Mouse (Mus musculus) gastrocnemius, adult 2 months (tissue): Measurements from ENCODE around the gene Eif4e1b. TPM values are rescaled to one million over a fixed set of nuclear protein-coding genes. Genes with fewer than 3 reads are reported as not detected.

Experiments used
- DNase-seq: peaks from one replicate; pipeline ENCODE4 v3.0.0; 2022
- H3K27ac ChIP-seq: fragments of 200-600 bp; 2 replicates; pipeline ENCODE4 v1.8.1; 2022; ENCODE audit warnings: mild to moderate bottlenecking
- H3K4me3 ChIP-seq: fragments of 200-600 bp; 2 replicates; pipeline ENCODE4 v1.8.1; 2022; ENCODE audit warnings: mild to moderate bottlenecking, moderate library complexity
- CTCF ChIP-seq: fragments of 200-600 bp; IDR thresholded peaks from 2 replicates; pipeline ENCODE4 v1.8.1; 2022; ENCODE audit warnings: antibody characterized with exemption, mild to moderate bottlenecking, moderate library complexity
- intact Hi-C: fragments of 180-260 bp; cut with DNase I; formaldehyde crosslinking; loops from one replicate; pipeline ENCODE4 v1.15.1; 2025
- total RNA-seq, 2 experiments: library from RNA; stranded (reverse); gene quantifications; 2 replicates each; pipeline ENCODE4 v1.2.3; 2021

Gene Eif4e1b
- total RNA-seq, 2 experiments from 2014 or later = not detected

DNA sequence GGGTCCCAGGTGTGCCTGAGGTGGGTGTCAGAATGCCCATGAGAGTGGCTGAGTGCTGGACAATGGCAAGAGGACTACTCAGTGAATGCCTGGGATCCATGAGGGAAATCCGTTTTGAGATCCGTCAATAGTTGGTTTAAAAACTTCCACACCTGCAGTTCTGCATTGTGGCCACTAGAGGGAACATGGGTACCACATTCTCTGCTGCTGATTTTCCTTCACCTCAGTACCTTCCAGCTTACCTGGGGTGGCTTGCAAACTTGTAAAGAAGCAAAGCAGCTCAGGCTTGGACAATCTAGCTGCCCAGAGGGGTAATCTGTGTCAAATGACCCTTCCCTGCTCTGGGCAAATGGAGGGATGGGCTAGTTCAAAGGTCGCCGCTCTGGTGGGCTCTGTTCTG is 13.6 kb downstream of the Eif4e1b start:
- Histone ChIP-seq H3K27ac (no peak overlapping the region), H3K4me3 (no peak overlapping the region)
- DNase-seq = no peak
- peak; percentile 94 for TF ChIP-seq CTCF
- intact Hi-C loops = loop anchor here (5.0 kb wide), 1 partner anchor 380 kb away; no protein-coding TSS in a partner anchor

DNA sequence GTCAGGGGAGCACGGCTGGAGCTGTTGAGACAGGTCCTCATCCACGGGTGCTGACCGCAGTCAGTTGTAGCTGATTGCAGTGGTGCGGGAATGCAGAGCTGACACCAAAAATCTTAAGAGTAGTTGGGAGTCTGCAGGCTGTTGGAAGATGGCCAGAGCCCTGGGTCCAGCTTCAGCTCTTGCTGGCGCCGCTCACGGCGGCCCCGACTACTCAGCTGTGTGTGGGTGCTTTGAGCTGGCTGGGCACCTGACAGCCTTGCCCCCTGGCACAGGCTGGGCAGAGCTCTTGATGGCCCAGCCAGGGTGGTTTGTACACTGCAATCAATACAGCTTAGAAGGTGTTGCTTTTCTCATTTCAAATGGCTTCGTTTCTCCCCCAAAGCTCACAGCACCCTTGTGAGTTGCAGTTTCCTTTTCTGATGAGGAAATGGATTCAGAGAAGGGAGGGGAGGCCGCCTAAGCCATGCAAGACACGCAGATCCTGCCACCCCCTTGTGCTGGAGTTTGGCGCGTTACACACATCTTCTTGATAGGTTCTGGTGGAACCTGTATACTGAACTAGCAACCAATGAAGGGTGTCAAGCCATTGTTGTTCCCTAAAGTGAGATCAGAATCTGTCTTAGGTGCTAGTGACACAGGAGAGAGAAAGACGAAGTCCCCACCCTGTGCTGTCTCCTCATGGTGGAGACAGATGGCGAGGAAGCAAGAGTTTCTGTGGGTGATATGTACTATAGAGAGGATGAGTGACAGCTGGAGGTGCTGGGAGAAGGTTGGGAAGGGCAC is 14.3 kb downstream of the Eif4e1b start:
- TF ChIP-seq CTCF = no peak
- intact Hi-C loops = loop anchor here (2.0 to 5.0 kb wide), 2 partner anchors 273 to 379 kb away; no protein-coding TSS in a partner anchor
- DNase-seq = no peak
- H3K4me3 ChIP-seq = no peak overlapping the region
- H3K27ac ChIP-seq = no peak overlapping the region

DNA sequence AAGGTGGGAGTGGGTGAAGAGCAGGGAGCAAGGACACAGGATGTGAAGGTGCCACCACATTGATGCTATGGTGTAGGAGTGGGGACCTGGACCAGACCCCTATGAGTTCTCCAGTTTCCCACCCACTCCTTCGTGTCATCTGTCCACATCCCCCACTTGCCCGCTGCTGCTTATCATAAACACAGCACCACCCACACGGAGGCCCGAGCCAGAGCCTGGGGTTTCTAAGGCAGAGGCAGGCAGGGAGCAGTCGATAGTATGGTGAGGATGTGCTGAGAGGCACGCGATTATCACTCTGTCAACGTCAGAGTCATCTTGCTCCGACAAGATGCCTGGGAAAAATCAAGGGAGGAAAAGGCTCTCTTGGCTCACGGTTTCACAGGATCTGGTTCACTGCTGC is 14.9 kb downstream of the Eif4e1b start:
- intact Hi-C loops = loop anchor here (2.0 to 5.0 kb wide), 2 partner anchors 272 to 379 kb away; no protein-coding TSS in a partner anchor
- Histone ChIP-seq H3K27ac (no peak overlapping the region), H3K4me3 (no peak overlapping the region)
- no peak for DNase-seq
- no peak for TF ChIP-seq CTCF

DNA sequence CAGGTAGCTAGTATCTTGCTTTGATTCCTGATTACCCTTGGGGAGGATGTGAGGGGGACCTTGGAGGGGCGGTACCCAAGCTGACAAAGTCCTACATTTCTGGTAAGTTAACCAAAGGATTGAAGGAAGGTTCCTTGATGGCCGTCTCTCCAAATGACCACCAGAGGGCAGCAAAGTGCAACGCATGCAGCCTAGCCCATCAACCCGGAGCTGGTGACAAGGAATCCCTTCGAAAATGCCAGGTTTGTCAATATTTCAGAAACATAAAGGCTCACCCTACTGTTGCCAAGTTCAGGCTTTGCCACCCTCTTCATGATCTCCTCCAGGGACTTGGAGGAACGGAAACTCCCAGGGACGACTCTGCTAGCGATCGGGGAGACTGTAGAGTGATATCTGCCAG is 15.9 kb downstream of the Eif4e1b start:
- peak; percentile 73 for DNase-seq
- peak; percentile 97 for TF ChIP-seq CTCF
- H3K27ac ChIP-seq = no peak overlapping the region
- H3K4me3 ChIP-seq = peak overlapping the region; percentile 67
- intact Hi-C loops = loop anchor here (2.0 to 5.0 kb wide), 2 partner anchors 271 to 378 kb away; no protein-coding TSS in a partner anchor

DNA sequence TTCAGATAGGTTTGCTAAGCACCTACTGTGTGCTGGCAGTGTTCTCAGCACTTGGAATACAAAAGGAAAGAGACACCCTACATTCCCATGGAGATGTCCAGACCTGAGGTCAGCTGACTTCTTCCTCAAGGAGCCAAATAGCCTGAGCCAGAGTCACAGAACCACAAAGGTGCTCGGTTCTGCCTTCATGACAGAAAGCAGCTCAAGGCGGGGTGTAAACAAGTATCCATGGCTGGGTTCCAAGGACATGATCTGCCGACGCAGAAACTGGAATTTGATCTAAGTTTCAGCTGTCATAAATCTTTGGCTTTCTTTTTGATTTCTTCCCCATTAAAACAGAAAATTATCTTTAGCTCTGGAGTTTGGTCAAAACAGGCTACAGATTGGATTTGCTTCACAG is 16.4 kb downstream of the Eif4e1b start:
- Histone ChIP-seq H3K4me3 (peak overlapping the region; percentile 67), H3K27ac (no peak overlapping the region)
- intact Hi-C loops = no loop called here
- no peak for TF ChIP-seq CTCF
- no peak for DNase-seq

DNA sequence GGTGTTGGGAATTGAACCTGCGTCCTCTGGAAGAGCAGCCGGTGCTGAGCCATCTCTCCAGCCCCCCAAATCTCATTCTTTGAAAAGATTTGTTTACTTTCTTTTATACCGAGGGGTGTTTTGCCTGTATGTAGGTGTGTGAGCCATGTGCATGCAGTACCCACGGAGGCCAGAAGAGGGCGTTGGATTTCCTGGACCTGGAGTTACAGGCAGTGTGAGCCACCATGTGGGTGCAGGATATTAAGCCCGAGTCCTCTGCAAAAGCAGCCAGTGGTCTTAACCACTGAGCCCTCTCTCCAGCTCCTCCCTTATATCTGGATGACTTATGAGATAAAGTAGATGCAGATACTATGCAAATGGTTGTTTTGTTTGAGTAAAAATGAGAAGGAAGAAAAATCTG is 19.2 kb downstream of the Eif4e1b start:
- H3K4me3 ChIP-seq = no peak overlapping the region
- no peak overlapping the region for H3K27ac ChIP-seq
- intact Hi-C loops = no loop called here
- TF ChIP-seq CTCF = peak; percentile 33
- no peak for DNase-seq

DNA sequence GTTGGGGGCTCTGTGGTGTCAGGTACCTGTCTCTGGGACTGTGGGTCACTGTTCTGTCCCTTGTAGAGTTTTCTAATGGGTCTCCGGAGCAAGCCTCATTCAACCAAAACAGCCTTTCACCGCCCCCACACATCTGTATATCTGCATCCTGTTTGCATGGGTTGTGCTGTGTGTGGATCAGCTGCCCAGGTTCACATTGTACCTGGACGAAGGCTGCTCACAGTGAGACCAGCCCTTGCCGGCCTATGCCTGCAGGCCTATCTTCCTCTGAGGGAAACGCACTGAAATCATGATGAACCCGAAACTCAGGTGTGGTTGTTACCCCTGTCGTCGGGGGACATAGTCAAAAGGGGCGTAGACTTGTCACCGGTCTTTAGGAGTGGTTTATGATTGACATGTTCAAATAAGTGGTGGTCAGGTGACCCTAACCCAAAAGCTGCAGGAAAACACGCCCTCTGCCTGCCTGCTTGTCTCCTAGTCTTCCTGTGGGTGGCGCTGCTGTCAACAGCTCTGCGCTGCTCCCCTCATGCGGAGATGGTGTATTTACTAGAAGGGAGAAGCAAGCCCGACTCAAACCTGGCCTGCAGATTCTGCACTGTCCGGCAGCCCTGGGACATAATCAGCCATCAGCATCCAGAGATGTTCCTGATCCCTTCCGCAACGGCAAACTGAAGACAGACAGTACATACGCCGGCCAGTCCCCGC is 21.5 kb downstream of the Eif4e1b start:
- intact Hi-C loops = no loop called here
- Histone ChIP-seq H3K27ac (no peak overlapping the region), H3K4me3 (no peak overlapping the region)
- DNase-seq = no peak
- TF ChIP-seq CTCF = peak; percentile 39

DNA sequence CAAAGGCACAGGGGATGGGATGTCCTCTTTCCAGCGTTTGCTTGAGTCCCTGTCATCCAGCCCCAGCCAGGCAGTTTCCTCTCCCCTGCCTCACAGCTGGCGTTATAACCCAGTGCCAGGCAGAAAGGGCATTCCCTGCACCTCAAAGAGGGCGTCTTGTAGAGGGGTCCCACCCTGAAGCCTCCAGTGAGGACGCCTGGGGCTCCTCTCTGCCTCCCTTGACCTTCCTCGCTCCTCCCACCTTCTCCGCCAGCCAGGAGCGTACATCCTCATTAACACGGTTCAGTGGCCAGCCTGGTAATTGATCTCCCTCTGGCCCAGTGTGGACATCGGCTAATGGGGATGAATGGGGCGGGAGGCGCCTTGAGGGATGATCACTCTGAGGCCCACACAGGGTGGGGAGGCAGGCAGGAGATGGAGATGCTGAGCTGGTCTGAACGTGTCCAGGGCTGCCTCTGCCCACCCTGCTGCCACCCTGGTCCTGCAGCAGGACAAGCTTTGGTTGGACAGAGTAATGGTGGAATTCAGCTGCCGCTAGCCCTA is 22.7 kb downstream of the Eif4e1b start:
- DNase-seq = no peak
- intact Hi-C loops = no loop called here
- no peak for TF ChIP-seq CTCF
- no peak overlapping the region for H3K4me3 ChIP-seq
- H3K27ac ChIP-seq = no peak overlapping the region

DNA sequence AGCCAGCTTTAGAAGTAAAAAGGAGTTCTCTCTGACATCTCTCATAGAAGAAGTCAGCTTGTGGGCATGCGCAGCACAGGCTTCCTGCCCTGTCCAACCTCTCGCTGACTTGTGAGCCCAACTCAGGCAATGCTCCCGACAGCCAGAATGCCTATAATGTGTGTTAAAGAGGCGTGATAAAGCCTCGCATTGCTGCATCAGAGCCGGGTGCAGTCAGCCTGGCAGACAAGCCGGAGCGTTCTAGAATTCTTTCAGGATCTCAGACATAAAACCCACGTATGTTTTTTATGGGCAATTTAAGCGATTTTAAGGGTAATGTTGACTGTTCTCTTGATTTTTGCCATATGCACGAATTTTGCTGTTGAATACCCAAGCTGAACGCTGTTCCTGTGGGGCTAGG is 24.3 kb downstream of the Eif4e1b start:
- DNase-seq = no peak
- intact Hi-C loops = no loop called here
- H3K27ac ChIP-seq = no peak overlapping the region

DNA sequence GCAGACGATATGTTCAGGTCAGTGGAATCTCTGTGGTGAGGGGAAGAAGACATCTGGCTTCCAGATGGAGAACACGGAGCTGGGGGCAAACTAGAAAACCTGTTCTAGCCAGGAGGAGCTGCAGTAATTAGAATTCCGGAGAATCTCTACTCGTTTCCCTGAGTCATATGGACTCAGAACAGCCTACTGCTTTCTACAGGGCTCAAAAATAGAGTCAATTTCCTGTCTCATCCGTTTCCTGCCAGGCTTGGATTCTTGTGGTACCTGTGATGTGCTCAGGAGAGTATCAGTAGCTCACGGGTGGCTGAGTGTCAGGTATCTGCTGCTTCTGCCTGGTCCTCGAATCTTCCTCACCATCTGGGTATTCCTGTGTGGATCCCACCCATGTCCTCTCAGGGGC is 27.7 kb downstream of the Eif4e1b start:
- Histone ChIP-seq H3K4me3 (no peak overlapping the region), H3K27ac (no peak overlapping the region)
- DNase-seq = no peak
- intact Hi-C loops = no loop called here
- no peak for TF ChIP-seq CTCF

More for the DNA sequence above, 24.3 kb downstream of the Eif4e1b start:
- no peak for TF ChIP-seq CTCF
- no peak overlapping the region for H3K4me3 ChIP-seq

DNA sequence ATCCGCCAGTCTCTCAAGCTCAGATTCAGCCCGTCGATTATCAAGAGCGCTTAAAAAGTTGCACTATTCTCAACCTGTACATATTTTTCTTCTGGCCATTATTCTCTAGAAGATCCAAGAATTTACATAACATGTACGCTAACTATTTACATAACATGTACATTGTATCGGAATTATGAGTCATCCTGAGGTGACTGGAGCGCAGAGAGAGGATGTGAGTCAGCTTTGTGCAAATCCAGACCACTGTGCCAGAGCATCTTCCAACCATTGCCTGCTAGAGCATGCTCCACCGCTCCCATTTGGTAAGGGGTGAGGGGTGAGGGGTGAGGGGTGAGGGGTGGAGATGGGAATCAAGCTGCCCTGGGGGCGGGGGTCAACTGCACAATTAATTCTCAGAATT is 29.6 kb downstream of the Eif4e1b start:
- no peak for DNase-seq
- no peak for TF ChIP-seq CTCF
- Histone ChIP-seq H3K27ac (no peak overlapping the region), H3K4me3 (no peak overlapping the region)
- intact Hi-C loops = no loop called here

DNA sequence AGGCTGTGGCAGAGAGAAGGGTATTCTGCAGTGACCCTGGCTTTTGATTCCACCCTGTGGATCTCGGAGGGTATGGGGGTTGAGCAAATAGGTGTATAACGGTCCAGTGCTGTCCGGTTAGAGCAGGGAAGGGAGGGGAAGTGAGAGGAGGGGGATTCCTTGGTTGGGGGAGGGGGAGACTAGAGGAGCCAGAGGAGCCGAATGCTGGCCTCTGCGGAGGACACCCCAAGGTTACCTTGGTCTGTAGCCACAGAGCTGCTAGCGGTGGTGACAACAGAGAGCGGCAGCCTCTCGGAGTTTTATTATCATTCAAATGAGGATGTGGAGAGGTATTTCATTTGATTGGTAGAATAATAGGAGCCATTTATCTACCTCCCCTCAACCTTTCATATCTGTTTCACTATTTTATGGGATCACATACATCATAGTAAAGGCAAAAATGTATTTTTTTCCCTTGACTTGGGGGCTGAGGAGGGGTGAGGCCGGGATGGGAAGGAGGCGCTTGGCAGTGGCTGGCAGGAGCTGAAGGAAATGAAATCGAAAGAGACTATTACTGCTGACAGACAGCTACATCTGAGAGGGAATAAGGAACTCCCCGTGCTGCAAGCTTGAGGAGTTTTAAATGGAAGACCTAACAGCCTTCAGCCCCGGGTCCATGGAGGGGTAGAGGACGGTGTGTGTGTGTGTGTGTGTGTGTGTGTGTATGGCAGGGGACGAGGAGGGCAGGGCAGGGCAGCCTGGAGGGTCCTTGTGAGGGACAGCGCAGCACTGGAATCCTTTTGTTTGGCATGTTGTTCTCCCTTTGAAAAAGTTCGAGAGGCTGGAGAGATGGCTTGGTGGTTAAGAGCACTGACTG is 34.8 kb downstream of the Eif4e1b start:
- TF ChIP-seq CTCF = no peak
- Histone ChIP-seq H3K4me3 (no peak overlapping the region), H3K27ac (no peak overlapping the region)
- intact Hi-C loops = no loop called here
- DNase-seq = no peak

DNA sequence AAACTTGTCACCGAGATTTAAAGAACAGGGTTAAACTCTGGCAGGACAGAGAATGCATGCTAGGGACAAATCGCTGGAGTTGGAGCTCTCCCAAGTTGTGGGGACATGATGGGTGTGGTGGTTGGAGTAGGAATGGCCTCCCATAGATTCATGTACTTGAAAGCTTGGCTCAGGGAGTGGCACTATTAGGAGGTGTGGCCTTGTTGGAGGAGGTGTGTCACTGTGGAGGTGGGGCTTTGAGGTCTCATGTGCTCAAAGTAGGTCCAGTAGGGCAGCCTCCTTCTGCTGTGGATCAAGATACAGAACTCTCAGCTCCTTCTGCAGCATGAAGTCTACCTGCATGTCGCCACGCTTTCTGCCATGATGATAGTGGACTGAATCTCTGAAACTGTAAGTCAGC is 37.3 kb downstream of the Eif4e1b start:
- no peak for TF ChIP-seq CTCF
- no peak overlapping the region for H3K4me3 ChIP-seq
- no peak overlapping the region for H3K27ac ChIP-seq

More for the DNA sequence above, 37.3 kb downstream of the Eif4e1b start:
- DNase-seq = no peak
- intact Hi-C loops = no loop called here
